Mouse (Mus musculus) frontal cortex, postnatal 36 days (tissue): ENCODE measurements at regions not wholly inside any gene's neighbourhood (a gene's known extent, or its start where the extent isn't known, plus 50 kb on each side); places are given as distances from the start of the nearest gene placed in this dataset.
A peak's percentile ranks its signal among the peaks of the same experiment; 100 is the strongest.

Source experiments
- DNase-seq, 2 experiments: peaks; one replicate each; pipeline ENCODE4 v3.0.0; 2022; ENCODE audit warnings: low spot score in 2 of 2

DNA sequence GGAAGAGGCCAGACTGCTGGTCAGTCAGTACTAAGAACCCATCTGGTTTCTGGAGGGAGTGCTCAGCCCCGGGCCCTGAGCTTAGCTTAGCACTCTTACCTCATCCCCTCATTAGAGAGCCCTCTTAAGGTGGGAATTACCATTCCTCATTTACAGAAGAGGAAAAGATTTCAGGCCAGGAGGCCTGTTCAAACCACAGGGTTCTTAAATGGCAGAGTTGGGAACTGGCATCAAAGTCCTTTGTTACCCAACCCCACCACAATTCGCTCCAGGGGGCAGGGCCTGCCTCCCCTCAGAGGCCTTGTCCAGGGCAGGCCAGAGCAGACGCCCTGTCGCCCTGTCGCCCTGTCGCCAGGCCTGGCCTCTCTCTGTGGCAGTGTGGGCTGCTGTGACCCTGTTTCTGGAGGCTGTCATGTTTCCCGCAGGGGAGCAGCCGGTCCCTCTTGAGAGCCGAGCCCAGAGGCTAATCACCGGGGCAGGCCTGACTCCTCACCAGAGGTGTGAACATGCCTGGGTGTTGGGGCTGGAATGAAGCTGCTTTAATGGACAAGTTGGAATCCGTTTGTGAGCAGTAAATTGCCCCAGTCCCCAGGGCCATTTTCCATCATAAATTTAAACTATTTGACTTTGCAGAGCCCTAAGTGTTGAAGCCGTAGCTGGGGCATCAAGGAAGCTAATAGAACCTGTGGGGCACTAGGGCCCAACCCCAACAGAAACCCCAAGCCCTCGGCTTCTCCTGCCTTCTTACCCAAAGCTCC lies 116.9 kb upstream of the Haao start:
- no peak for DNase-seq

GRCm38 (mm10) chr17:83963561-83963960 lies 115.8 kb upstream of the Haao start:
- DNase-seq = no peak

GRCm38 (mm10) chr17:83962841-83963240 lies 115.1 kb upstream of the Haao start:
- DNase-seq = no peak

- DNase-seq = no peak
Observed at GRCm38 (mm10) chr17:83962126-83962525, 114.4 kb upstream of the Haao start.

GRCm38 (mm10) chr17:83960821-83961220 lies 113.1 kb upstream of the Haao start:
- no peak for DNase-seq

GRCm38 (mm10) chr17:83960158-83960557 lies 112.4 kb upstream of the Haao start:
- no peak for DNase-seq

- DNase-seq = no peak
Observed at GRCm38 (mm10) chr17:83959159-83959848, 111.5 kb upstream of the Haao start.

GRCm38 (mm10) chr17:83958706-83959105 lies 110.9 kb upstream of the Haao start:
- no peak for DNase-seq

GRCm38 (mm10) chr17:83957661-83958540 lies 110.1 kb upstream of the Haao start:
- no peak for DNase-seq

DNA sequence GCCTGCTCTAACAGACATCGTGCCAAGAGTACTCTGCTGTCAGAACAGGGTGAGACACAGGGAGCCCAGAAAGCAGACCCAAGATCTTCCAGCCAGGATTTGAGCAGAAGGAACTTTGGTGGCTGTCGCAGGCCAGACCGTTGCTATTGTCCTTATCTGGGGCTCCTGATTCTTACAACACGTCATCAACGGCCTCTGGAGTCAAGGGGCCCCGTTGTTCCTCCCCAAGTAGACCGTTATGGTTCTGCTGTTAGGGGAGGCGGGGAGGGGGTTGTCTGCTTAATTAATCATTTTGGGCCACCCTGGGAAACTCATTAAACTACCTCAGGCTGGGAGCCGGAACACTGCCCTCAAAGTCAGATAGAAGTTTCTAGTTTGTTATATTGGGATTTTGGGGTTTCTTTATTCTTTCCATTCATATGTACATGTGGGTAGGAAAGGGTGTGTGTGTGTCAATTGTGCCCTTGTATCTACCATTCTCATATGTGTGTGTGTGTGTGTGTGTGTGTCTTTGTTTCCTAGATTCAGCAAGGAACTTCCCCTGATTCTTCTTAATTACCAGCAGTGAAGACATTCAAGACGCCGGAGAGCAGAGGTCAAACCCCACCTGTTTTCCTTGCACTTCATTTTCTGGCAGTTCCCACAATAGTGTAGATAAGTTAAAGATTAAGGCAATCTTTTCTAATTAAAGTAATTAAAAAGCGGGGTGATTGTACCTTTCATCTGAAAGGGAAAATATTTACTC lies 109.2 kb upstream of the Haao start:
- DNase-seq = no peak

DNA sequence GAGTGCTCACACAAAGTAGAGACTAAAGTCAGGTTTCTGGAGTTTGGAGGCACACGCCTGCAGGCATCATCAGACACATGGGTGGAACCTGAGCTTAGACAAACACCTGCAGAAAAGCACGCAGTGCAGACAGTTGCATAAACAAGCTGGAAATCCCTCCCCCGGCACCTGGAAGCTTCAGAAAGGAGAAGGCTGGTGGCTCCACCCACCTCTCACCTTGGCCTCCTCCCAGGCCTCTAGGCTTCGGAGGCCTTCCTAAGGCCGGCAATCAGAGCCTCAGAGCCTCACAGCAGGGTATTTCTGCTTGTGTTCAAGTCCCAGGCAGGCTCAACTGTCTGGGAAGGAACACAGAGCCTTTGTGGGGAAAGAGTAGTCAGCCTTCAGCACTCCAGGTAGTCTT lies 108.2 kb upstream of the Haao start:
- DNase-seq = no peak

- DNase-seq = no peak
Observed at GRCm38 (mm10) chr17:83955058-83955697, 107.4 kb upstream of the Haao start.

GRCm38 (mm10) chr17:83954291-83955057 lies 106.7 kb upstream of the Haao start:
- DNase-seq = peak; percentile 56 to 79

DNA sequence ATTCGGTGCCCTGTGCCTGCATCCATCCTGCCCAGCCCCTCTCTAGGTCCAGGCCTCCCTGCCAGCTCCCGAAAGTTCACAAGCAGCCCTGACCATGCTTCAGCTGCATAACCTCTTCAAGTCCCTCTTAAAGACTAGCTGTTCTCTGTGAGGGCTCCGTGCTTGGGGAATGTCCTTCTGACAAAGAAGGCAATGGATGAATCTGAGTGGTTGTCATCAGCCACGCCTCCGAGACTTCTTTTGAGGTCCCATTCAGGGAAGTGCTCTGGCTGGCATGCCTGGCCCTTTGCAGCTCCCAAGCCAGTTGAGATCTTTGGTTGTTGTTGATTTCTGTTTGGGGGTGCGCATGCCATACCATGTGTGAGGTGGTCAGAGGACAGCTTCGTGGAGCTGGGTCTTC lies 105.9 kb upstream of the Haao start:
- no peak for DNase-seq

DNA sequence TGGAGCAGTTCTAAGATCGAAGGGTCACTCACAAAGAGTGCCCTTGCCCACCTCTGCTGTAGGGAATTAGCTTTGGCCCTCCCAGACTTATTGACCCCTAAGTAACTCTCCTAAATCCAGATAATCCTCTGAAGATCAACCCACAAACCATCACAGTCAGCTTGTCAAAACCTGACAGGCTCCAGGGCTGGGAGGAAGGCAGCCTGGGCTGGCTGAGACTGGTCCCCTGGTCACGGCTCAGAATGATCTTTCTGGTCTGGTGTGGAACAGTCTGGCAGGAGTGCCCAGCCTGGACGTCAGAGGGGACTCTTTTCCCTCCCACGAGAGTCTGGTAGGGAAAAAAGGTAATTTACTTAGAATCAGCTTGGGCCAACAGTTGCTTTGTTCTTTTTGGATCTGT lies 99.0 kb upstream of the Haao start:
- DNase-seq = no peak

DNA sequence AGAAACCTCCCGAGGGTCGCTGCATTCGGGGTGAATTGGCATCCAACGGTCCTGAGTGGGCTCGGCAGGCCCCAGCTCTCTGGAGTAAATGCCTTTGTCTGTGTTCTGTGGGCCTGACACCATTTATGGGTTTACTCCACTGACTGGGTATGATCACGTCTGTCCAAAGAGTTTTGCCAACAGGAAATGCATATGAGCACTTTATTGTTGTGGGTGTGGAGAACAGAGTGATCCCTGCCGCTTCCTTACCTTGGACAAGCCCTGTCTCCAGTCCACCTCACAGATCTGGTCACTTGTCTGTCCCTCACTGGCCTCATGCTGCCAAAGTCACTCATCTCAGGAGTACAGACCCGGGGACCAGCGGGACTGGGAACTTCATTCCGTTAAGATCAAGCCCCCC lies 91.6 kb upstream of the Haao start:
- DNase-seq = no peak

DNA sequence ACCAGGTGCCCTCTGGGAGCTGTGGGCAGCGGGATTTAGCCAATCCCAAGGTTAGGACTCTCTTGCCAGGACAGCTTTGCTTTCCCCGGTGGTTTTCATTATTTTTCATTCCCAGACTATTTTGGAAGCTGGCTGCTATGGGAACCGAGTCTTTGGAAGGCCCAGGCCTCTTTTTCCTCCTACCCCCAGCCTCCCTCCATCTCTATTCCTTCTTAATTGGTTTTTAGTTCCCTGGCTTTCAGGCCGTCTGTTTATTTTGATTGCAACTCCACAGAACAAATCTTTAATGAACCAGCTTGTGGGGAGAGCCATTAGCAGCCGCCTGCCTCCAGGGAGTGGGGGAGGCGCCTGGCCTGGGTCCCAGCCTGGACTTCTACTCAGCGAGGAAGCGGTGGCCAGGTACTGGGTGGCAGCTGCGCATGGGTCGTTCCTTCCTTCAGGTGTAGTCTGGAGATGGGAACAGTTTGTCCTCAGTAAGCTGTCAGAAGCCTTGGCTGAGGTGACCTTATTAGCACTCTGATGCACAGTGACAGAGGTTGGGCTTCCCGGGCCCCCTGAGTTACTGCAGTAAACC lies 91.0 kb upstream of the Haao start:
- peak; percentile 35 to 45 for DNase-seq

- DNase-seq = peak in 1 of 2 experiments; percentile 64
Observed at GRCm38 (mm10) chr17:83937576-83937975, 89.8 kb upstream of the Haao start.

DNA sequence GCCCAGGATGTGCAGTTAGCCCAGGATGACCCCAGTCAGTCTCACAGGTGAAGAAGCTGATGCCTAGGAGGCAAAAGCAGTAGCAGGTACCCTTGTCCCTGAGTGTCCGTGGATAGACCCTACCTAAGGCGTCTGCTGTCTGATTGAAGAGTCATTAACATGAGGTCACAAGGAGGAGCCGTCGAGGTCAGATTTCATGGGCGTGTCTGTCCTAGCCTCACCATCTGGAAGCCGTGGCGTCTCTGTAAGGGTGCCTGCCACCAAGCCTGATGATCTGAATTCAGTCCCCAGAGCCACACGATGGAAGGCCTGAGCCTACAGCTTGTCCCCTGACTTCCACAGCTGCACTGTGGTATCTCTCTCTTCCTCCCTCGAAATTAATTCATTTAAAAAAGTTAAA lies 88.9 kb upstream of the Haao start:
- no peak for DNase-seq

GRCm38 (mm10) chr17:83935969-83936368 lies 88.2 kb upstream of the Haao start:
- no peak for DNase-seq
